Mouse (Mus musculus) heart, postnatal 0 days (tissue): ENCODE data around the gene Pip5k1b. TPM values are rescaled to one million over a fixed set of nuclear protein-coding genes. Genes with fewer than 3 reads are reported as not detected.

Experiments
- ATAC-seq: fragments of 200-750 bp; cut with Nextera tagmentation; 2 replicates; pipeline ENCODE4 v1.8.0; 2017; ENCODE audit warnings: low read depth, moderate number of reproducible peaks, moderate library complexity; ENCODE audit not compliant: insufficient read depth
- DNase-seq: peaks from one replicate; pipeline ENCODE4 v3.0.0-alpha.2; 2016; ENCODE audit warnings: low spot score
- H3K27ac ChIP-seq: fragments of 300-500 bp; sonication (generic); 2 replicates; pipeline ENCODE4 v1.5.1; 2014; ENCODE audit warnings: low read depth, mild to moderate bottlenecking
- H3K27me3 ChIP-seq: fragments of 300-500 bp; sonication (generic); 2 replicates; pipeline ENCODE4 v1.6.1; 2014; ENCODE audit warnings: low read length, mixed read lengths; ENCODE audit not compliant: control insufficient read depth, insufficient read depth
- H3K36me3 ChIP-seq: fragments of 300-500 bp; sonication (generic); replicated peaks from 2 replicates; pipeline ENCODE4 v1.6.1; 2014; ENCODE audit warnings: low read length, mixed read lengths; ENCODE audit not compliant: control insufficient read depth, insufficient read depth
- H3K4me1 ChIP-seq: fragments of 300-500 bp; sonication (generic); 2 replicates; pipeline ENCODE4 v1.6.1; 2014; ENCODE audit warnings: antibody characterized with exemption; ENCODE audit not compliant: control insufficient read depth, insufficient read depth
- H3K4me2 ChIP-seq: fragments of 300-500 bp; sonication (generic); 2 replicates; pipeline ENCODE4 v1.6.1; 2014; ENCODE audit warnings: low read depth, mild to moderate bottlenecking, low read length, moderate library complexity
- H3K4me3 ChIP-seq: fragments of 300-500 bp; sonication (generic); 2 replicates; pipeline ENCODE4 v1.5.1; 2014; ENCODE audit warnings: low read depth, low read length
- H3K9ac ChIP-seq: fragments of 300-500 bp; sonication (generic); replicated peaks from 2 replicates; pipeline ENCODE4 v1.6.1; 2014; ENCODE audit warnings: low read depth, low read length, mixed read lengths
- H3K9me3 ChIP-seq: fragments of 300-500 bp; sonication (generic); replicated peaks from 2 replicates; pipeline ENCODE4 v1.6.1; 2016; ENCODE audit warnings: low read length; ENCODE audit not compliant: control insufficient read depth
- CTCF ChIP-seq: IDR thresholded peaks from 2 replicates; pipeline ENCODE4 v1.5.1; 2016; ENCODE audit warnings: antibody characterized with exemption, control low read depth, low read depth
- EP300 ChIP-seq: IDR thresholded peaks from 2 replicates; pipeline ENCODE4 v1.6.1; 2016; ENCODE audit warnings: antibody characterized with exemption, low read depth
- WGBS: fragments of 180-500 bp; shearing (Covaris S2); extraction: QIAGEN DNeasy Blood & Tissue Kit; methylation state at CpG from one replicate; pipeline ENCODE4 v1.1.7; 2014; 5-methylcytosine and 5-hydroxymethylcytosine counted together
- polyA plus RNA-seq: library from polyadenylated mRNA; unstranded; fragments of >200 nt; fragmentation: Nextera tagmentation; extraction: Ambion mirVana; gene quantifications from 2 replicates; pipeline ENCODE4 v1.2.1, GENCODE M21; 2015
- total RNA-seq: library from RNA; depleted of rRNA; stranded (reverse); fragments of >200 nt; gene quantifications from 2 replicates; pipeline ENCODE4 v1.2.3, GENCODE M21; 2014; ENCODE audit warnings: low replicate concordance

The Pip5k1b gene
- total and polyA plus RNA-seq, 2 experiments from 2014 or later: 14.0 to 19.2 TPM

GRCm38 (mm10) chr19:24271746-24272426 is 283.8 kb downstream of the Pip5k1b start:
- Histone ChIP-seq H3K27ac (no peak overlapping the region), H3K9me3 (no peaks in the 10 kb centered on the region), H3K9ac (no peak overlapping the region), H3K27me3 (no peaks in the 10 kb centered on the region), H3K4me2 (peak overlapping the region; percentile 45), H3K4me1 (no peaks in the 10 kb centered on the region), H3K36me3 (peaks cover 44% of the 10 kb centered on the region), H3K4me3 (0 out of 2 replicates have a peak overlapping the region, but pooled peaks have one; percentile 7)
- WGBS: 41% methylated on average over 16 of the region's 16 CpGs
- no peak for TF ChIP-seq EP300
- TF ChIP-seq CTCF: peak; percentile 94
- DNase-seq (peak; percentile 89), ATAC-seq (peak; percentile 89)

- Histone ChIP-seq H3K36me3 (peaks cover 43% of the 10 kb centered on the region), H3K27ac (no peak overlapping the region), H3K27me3 (no peaks in the 10 kb centered on the region), H3K4me2 (peak overlapping the region; percentile 45), H3K4me1 (no peaks in the 10 kb centered on the region), H3K9me3 (no peaks in the 10 kb centered on the region), H3K9ac (no peak overlapping the region), H3K4me3 (0 out of 2 replicates have a peak overlapping the region, but pooled peaks have one; percentile 7)
- DNase-seq (no peak), ATAC-seq (peak; percentile 72)
- 45% methylated on average over 7 of the region's 7 CpGs for WGBS
- no peak for TF ChIP-seq EP300
- TF ChIP-seq CTCF: no peak
These were observed 284.3 kb downstream of the Pip5k1b start for GRCm38 (mm10) chr19:24271326-24271725.

GRCm38 (mm10) chr19:24268531-24268930 is 287.1 kb downstream of the Pip5k1b start:
- no peak overlapping the region for H3K4me2 ChIP-seq
- no peaks in the 10 kb centered on the region for H3K4me1 ChIP-seq
- H3K27me3 ChIP-seq: no peaks in the 10 kb centered on the region
- H3K27ac ChIP-seq: no peak overlapping the region
- no peak overlapping the region for H3K9ac ChIP-seq
- TF ChIP-seq EP300 (no peak), CTCF (no peak)
- H3K36me3 ChIP-seq: peaks cover 53% of the 10 kb centered on the region
- no peak overlapping the region for H3K4me3 ChIP-seq
- DNase-seq (no peak), ATAC-seq (no peak)
- WGBS: 71% methylated on average over 4 of the region's 4 CpGs
- H3K9me3 ChIP-seq: no peaks in the 10 kb centered on the region

GRCm38 (mm10) chr19:24266046-24266830 is 289.4 kb downstream of the Pip5k1b start:
- 86% methylated on average over 7 of the region's 7 CpGs for WGBS
- Histone ChIP-seq H3K36me3 (peaks cover 65% of the 10 kb centered on the region), H3K4me3 (no peak overlapping the region), H3K27ac (no peak overlapping the region), H3K9ac (no peak overlapping the region), H3K27me3 (no peaks in the 10 kb centered on the region), H3K4me1 (no peaks in the 10 kb centered on the region), H3K9me3 (no peaks in the 10 kb centered on the region), H3K4me2 (no peak overlapping the region)
- no peak for TF ChIP-seq CTCF
- TF ChIP-seq EP300: no peak
- DNase-seq (no peak), ATAC-seq (no peak)

- Histone ChIP-seq H3K4me1 (no peaks in the 10 kb centered on the region), H3K9ac (no peak overlapping the region), H3K4me2 (no peak overlapping the region), H3K4me3 (no peak overlapping the region), H3K9me3 (no peaks in the 10 kb centered on the region), H3K36me3 (peaks cover 68% of the 10 kb centered on the region), H3K27me3 (no peaks in the 10 kb centered on the region), H3K27ac (no peak overlapping the region)
- WGBS: 43% methylated on average over 7 of the region's 7 CpGs
- peak; percentile 91 for TF ChIP-seq CTCF
- no peak for TF ChIP-seq EP300
- DNase-seq (peak; percentile 65), ATAC-seq (peak; percentile 87)
These were observed 290.7 kb downstream of the Pip5k1b start for GRCm38 (mm10) chr19:24264991-24265390.
